Mouse (Mus musculus) skeletal muscle tissue, postnatal 0 days (tissue): ENCODE results near the gene Gsc. TPM values are rescaled to one million over a fixed set of nuclear protein-coding genes. Genes with fewer than 3 reads are reported as not detected.

ENCODE experiments used
- polyA plus RNA-seq: library from polyadenylated mRNA; unstranded; fragments of >200 nt; fragmentation: Nextera tagmentation; extraction: Ambion mirVana; gene quantifications from 2 replicates; pipeline ENCODE4 v1.2.1, GENCODE M21; 2015

Gsc gene
- polyA plus RNA-seq: 1.7 and 1.9 TPM in 2 replicates

DNA sequence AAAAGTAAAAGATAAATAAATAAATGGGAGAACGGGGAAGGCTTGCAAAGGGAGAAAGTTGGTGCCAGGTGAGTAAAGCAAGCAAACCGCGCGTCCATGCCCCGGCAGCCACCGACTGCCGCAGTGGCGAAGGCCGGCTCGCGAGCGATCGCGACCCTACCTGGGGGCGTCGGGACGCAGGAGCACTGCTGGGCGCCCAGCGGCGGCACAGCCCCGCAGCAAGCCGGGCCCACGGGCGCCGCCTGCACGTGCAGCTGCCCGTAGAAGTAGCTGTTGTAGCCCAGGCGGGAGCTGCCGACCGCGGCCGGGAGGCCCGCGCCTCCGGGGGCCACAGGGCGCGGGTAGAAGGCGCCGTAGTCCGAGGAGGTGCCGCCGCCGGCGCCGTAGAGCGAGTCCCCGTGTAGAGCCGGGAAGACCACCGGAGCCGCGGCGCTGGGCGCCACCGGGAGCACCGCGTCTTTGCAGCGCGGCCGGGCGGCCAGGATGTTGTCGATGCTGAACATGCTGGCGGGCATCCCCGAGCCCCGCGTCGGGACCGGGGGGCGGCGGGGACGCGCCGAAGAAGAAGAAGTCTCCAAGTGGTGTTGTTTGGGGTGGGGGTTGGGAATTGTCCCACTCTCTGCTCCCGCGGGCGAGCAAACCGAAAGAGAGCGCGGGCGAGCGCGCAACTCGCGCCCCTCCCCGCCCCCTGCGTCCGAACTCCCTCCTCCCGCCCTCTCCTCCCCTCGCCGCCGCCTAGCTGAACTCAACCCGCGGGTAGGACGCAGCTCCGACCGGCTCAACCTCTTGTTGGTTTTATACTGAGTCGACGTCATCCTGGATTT is at the start of gene Gsc:
TSS of gene Gsc (minus strand) at position 730 of the 824 bp plus-strand sequence.

Other genes with a start within 250 kb of the Gsc start
- 2.3 and 3.4 TPM in 2 replicates for gene Serpina3g, start 237.1 kb downstream of the Gsc start, polyA plus RNA-seq
- gene Serpina3i, start 210.2 kb downstream of the Gsc start, polyA plus RNA-seq: 0.07 and 0.14 TPM in 2 replicates
- 0.10 TPM in 1 of 2 replicates, not detected in the other for gene Serpina3j, start 158.8 kb downstream of the Gsc start, polyA plus RNA-seq
- gene Serpina3k, start 134.8 kb downstream of the Gsc start, polyA plus RNA-seq: 0.22 TPM in 2 replicates
- 0.18 TPM in 1 of 2 replicates, not detected in the other for gene Serpina3m, start 134.8 kb downstream of the Gsc start, polyA plus RNA-seq
- gene Serpina3n, start 66.6 kb downstream of the Gsc start, polyA plus RNA-seq: 0.27 and 0.58 TPM in 2 replicates